Mouse (Mus musculus) limb, embryonic 14.5 days (tissue): ENCODE measurements around the gene Armc9. TPM values are rescaled to one million over a fixed set of nuclear protein-coding genes. Genes with fewer than 3 reads are reported as not detected.

Experiments used
- ATAC-seq: fragments of 200-750 bp; cut with Nextera tagmentation; 2 replicates; pipeline ENCODE4 v1.8.0; 2017; ENCODE audit warnings: low read depth, moderate number of reproducible peaks, moderate TSS enrichment; ENCODE audit not compliant: low FRiP score
- DNase-seq: peaks from one replicate; pipeline ENCODE4 v3.0.0-alpha.2; 2015; ENCODE audit warnings: low spot score
- H3K27ac ChIP-seq: fragments of 300-500 bp; sonication (generic); replicated peaks from 2 replicates; pipeline ENCODE4 v1.5.1; 2014; ENCODE audit warnings: low read depth, mild to moderate bottlenecking, low read length, moderate library complexity, mixed read lengths
- H3K27me3 ChIP-seq: fragments of 300-500 bp; sonication (generic); 2 replicates; pipeline ENCODE4 v1.6.1; 2014; ENCODE audit warnings: low read length, mixed read lengths; ENCODE audit not compliant: control insufficient read depth, insufficient read depth
- H3K36me3 ChIP-seq: fragments of 300-500 bp; sonication (generic); 2 replicates; pipeline ENCODE4 v1.6.1; 2014; ENCODE audit warnings: mild to moderate bottlenecking, low read length, moderate library complexity, mixed read lengths; ENCODE audit not compliant: control insufficient read depth, insufficient read depth
- H3K4me1 ChIP-seq: fragments of 300-500 bp; sonication (generic); 2 replicates; pipeline ENCODE4 v1.6.1; 2014; ENCODE audit warnings: antibody characterized with exemption, low read length, mixed read lengths; ENCODE audit not compliant: control insufficient read depth, insufficient read depth
- H3K4me2 ChIP-seq: fragments of 300-500 bp; sonication (generic); replicated peaks from 2 replicates; pipeline ENCODE4 v1.6.1; 2014; ENCODE audit warnings: low read depth, mild to moderate bottlenecking, low read length, moderate library complexity; ENCODE audit not compliant: severe bottlenecking
- H3K4me3 ChIP-seq: fragments of 300-500 bp; sonication (generic); replicated peaks from 2 replicates; pipeline ENCODE4 v1.5.1; 2014; ENCODE audit warnings: low read length
- H3K9ac ChIP-seq: fragments of 300-500 bp; sonication (generic); 2 replicates; pipeline ENCODE4 v1.6.1; 2014; ENCODE audit warnings: mild to moderate bottlenecking, low read depth, low read length, moderate library complexity; ENCODE audit not compliant: severe bottlenecking
- H3K9me3 ChIP-seq: fragments of 300-500 bp; sonication (generic); 2 replicates; pipeline ENCODE4 v1.6.1; 2016; ENCODE audit warnings: low read length; ENCODE audit not compliant: control insufficient read depth
- POLR2A ChIP-seq: fragments of 200-500 bp; IDR thresholded peaks from 2 replicates; pipeline ENCODE4 v1.8.0; 2012; ENCODE audit warnings: inconsistent platforms, mild to moderate bottlenecking, moderate library complexity, borderline replicate concordance; ENCODE audit not compliant: insufficient read depth, insufficient read length; ENCODE audit errors: extremely low read depth
- WGBS: fragments of 180-500 bp; shearing (Covaris S2); extraction: QIAGEN DNeasy Blood & Tissue Kit; methylation state at CpG from one replicate; pipeline ENCODE4 v1.1.7; 2014; 5-methylcytosine and 5-hydroxymethylcytosine counted together
- polyA plus RNA-seq, 2 experiments: library from polyadenylated mRNA; depleted of rRNA in 1 of 2; stranded (reverse) in 1 of 2; unstranded in 1 of 2; fragments of >200 nt; fragmentation: Nextera tagmentation in 1 of 2; extraction: Ambion mirVana in 1 of 2; gene quantifications; 2 replicates each; pipeline versions ENCODE4 v1.2.1 to v1.2.3; 2012 to 2014

Gene Armc9
- polyA plus RNA-seq, 2 experiments, result 17.0 to 19.6 TPM

GRCm38 (mm10) chr1:86290452-86290851, 135.9 kb downstream of the Armc9 start:
- 60% methylated on average over 3 of the region's 3 CpGs for WGBS
- no peak overlapping the region for H3K27ac ChIP-seq

GRCm38 (mm10) chr1:86293091-86293490, 138.5 kb downstream of the Armc9 start:
- H3K4me3 ChIP-seq, result no peak overlapping the region
- DNase-seq (no peak), ATAC-seq (no peak)
- H3K4me1 ChIP-seq, result no peaks in the 10 kb centered on the region
- H3K36me3 ChIP-seq, result no peaks in the 10 kb centered on the region
- H3K9me3 ChIP-seq, result no peaks in the 10 kb centered on the region
- no peak overlapping the region for H3K27ac ChIP-seq
- WGBS, result 96% methylated on average over 3 of the region's 3 CpGs
- no peaks in the 10 kb centered on the region for H3K27me3 ChIP-seq
- H3K4me2 ChIP-seq, result no peak overlapping the region
- H3K9ac ChIP-seq, result no peak overlapping the region
- no peak for TF ChIP-seq POLR2A

More at GRCm38 (mm10) chr1:86290452-86290851, 135.9 kb downstream of the Armc9 start:
- no peak for TF ChIP-seq POLR2A
- no peak overlapping the region for H3K9ac ChIP-seq
- no peaks in the 10 kb centered on the region for H3K36me3 ChIP-seq
- no peaks in the 10 kb centered on the region for H3K27me3 ChIP-seq
- H3K4me3 ChIP-seq, result no peak overlapping the region
- H3K4me2 ChIP-seq, result no peak overlapping the region
- DNase-seq, result no peak
- no peaks in the 10 kb centered on the region for H3K4me1 ChIP-seq
- no peaks in the 10 kb centered on the region for H3K9me3 ChIP-seq
- ATAC-seq, result no peak

GRCm38 (mm10) chr1:86293868-86294267, 139.3 kb downstream of the Armc9 start:
- ATAC-seq, result no peak
- H3K4me3 ChIP-seq, result no peak overlapping the region

GRCm38 (mm10) chr1:86294472-86294871, 139.9 kb downstream of the Armc9 start:
- TF ChIP-seq POLR2A, result no peak
- H3K4me1 ChIP-seq, result no peaks in the 10 kb centered on the region
- no peak overlapping the region for H3K9ac ChIP-seq
- H3K9me3 ChIP-seq, result no peaks in the 10 kb centered on the region
- 19% methylated on average over 4 of the region's 4 CpGs for WGBS
- H3K27me3 ChIP-seq, result no peaks in the 10 kb centered on the region
- H3K4me2 ChIP-seq, result no peak overlapping the region
- ATAC-seq, result 0 out of 2 replicates have a peak, but pooled peaks have one; percentile 60
- no peak overlapping the region for H3K4me3 ChIP-seq
- no peak for DNase-seq
- H3K27ac ChIP-seq, result no peak overlapping the region
- H3K36me3 ChIP-seq, result no peaks in the 10 kb centered on the region

More at GRCm38 (mm10) chr1:86293868-86294267, 139.3 kb downstream of the Armc9 start:
- no peak overlapping the region for H3K4me2 ChIP-seq
- H3K9ac ChIP-seq, result no peak overlapping the region
- WGBS, result 93% methylated on average over 5 of the region's 5 CpGs
- TF ChIP-seq POLR2A, result no peak
- no peaks in the 10 kb centered on the region for H3K27me3 ChIP-seq
- no peaks in the 10 kb centered on the region for H3K36me3 ChIP-seq
- no peaks in the 10 kb centered on the region for H3K4me1 ChIP-seq
- H3K27ac ChIP-seq, result no peak overlapping the region
- DNase-seq, result no peak
- H3K9me3 ChIP-seq, result no peaks in the 10 kb centered on the region

- Histone ChIP-seq H3K9ac (no peak overlapping the region), H3K27me3 (peaks cover 6% of the 10 kb centered on the region; the same call in 1 of the 2 replicates), H3K4me3 (no peak overlapping the region), H3K4me1 (peaks cover 6% of the 10 kb centered on the region; the same call in 1 of the 2 replicates), H3K27ac (no peak overlapping the region), H3K36me3 (no peaks in the 10 kb centered on the region), H3K9me3 (no peaks in the 10 kb centered on the region), H3K4me2 (no peak overlapping the region)
- no peak for ATAC-seq
- DNase-seq, result peak; percentile 16
- no peak for TF ChIP-seq POLR2A
- WGBS, result 10% methylated on average over 2 of the region's 2 CpGs
Observed at GRCm38 (mm10) chr1:86300093-86300492, 145.5 kb downstream of the Armc9 start.

GRCm38 (mm10) chr1:86300731-86301130, 146.2 kb downstream of the Armc9 start:
- H3K4me3 ChIP-seq, result no peak overlapping the region
- H3K4me1 ChIP-seq, result peaks cover 6% of the 10 kb centered on the region; the same call in 1 of the 2 replicates
- H3K4me2 ChIP-seq, result no peak overlapping the region
- 0 out of 2 replicates have a peak, but pooled peaks cover under 1% of the 10 kb centered on the region for H3K36me3 ChIP-seq
- TF ChIP-seq POLR2A, result no peak
- WGBS, result 48% methylated on average over 7 of the region's 7 CpGs
- H3K27ac ChIP-seq, result no peak overlapping the region
- peaks cover 6% of the 10 kb centered on the region; the same call in 1 of the 2 replicates for H3K27me3 ChIP-seq
- no peak overlapping the region for H3K9ac ChIP-seq
- no peaks in the 10 kb centered on the region for H3K9me3 ChIP-seq
- DNase-seq, result no peak
- no peak for ATAC-seq
